Mouse (Mus musculus) hindbrain, embryonic 11.5 days (tissue): ENCODE results near the gene Dbp. TPM values are rescaled to one million over a fixed set of nuclear protein-coding genes. Genes with fewer than 3 reads are reported as not detected.

Source experiments
- ATAC-seq: fragments of 200-750 bp; cut with Nextera tagmentation; 2 replicates; pipeline ENCODE4 v1.8.0; 2017; ENCODE audit warnings: mild to moderate bottlenecking, moderate TSS enrichment, moderate library complexity; ENCODE audit not compliant: low FRiP score
- DNase-seq: peaks from one replicate; pipeline ENCODE4 v3.0.0-alpha.2; 2015; ENCODE audit warnings: low spot score
- H3K27ac ChIP-seq: fragments of 300-500 bp; sonication (generic); 2 replicates; pipeline ENCODE4 v1.5.1; 2014; ENCODE audit warnings: mild to moderate bottlenecking, low read depth, low read length
- H3K27me3 ChIP-seq: fragments of 300-500 bp; sonication (generic); 2 replicates; pipeline ENCODE4 v1.6.1; 2014; ENCODE audit warnings: mild to moderate bottlenecking, low read length, moderate library complexity, mixed read lengths; ENCODE audit not compliant: control insufficient read depth, insufficient read depth
- H3K36me3 ChIP-seq: fragments of 300-500 bp; sonication (generic); 2 replicates; pipeline ENCODE4 v1.6.1; 2014; ENCODE audit warnings: mild to moderate bottlenecking, low read length, moderate library complexity, mixed read lengths; ENCODE audit not compliant: control insufficient read depth, insufficient read depth
- H3K4me1 ChIP-seq: fragments of 300-500 bp; sonication (generic); replicated peaks from 2 replicates; pipeline ENCODE4 v1.6.1; 2014; ENCODE audit warnings: low read length, mixed read lengths; ENCODE audit not compliant: control insufficient read depth, insufficient read depth
- H3K4me2 ChIP-seq: fragments of 300-500 bp; sonication (generic); replicated peaks from 2 replicates; pipeline ENCODE4 v1.6.1; 2014; ENCODE audit warnings: mild to moderate bottlenecking, low read depth, low read length
- H3K4me3 ChIP-seq: fragments of 300-500 bp; sonication (generic); 2 replicates; pipeline ENCODE4 v1.5.1; 2014; ENCODE audit warnings: low read depth, low read length
- H3K9ac ChIP-seq: fragments of 300-500 bp; sonication (generic); 2 replicates; pipeline ENCODE4 v1.6.1; 2014; ENCODE audit warnings: low read depth, low read length
- H3K9me3 ChIP-seq: fragments of 300-500 bp; sonication (generic); 2 replicates; pipeline ENCODE4 v1.6.1; 2016; ENCODE audit warnings: low read length; ENCODE audit not compliant: control insufficient read depth
- WGBS: fragments of 180-500 bp; shearing (Covaris S2); extraction: QIAGEN DNeasy Blood & Tissue Kit; methylation state at CpG from one replicate; pipeline ENCODE4 v1.1.7; 2014; 5-methylcytosine and 5-hydroxymethylcytosine counted together
- polyA plus RNA-seq: library from polyadenylated mRNA; unstranded; fragments of >200 nt; fragmentation: Nextera tagmentation; extraction: Ambion mirVana; gene quantifications from 2 replicates; pipeline ENCODE4 v1.2.1, GENCODE M21; 2014

Dbp gene
- polyA plus RNA-seq, 1 experiment from 2014 or later: 2.2 TPM

DNA sequence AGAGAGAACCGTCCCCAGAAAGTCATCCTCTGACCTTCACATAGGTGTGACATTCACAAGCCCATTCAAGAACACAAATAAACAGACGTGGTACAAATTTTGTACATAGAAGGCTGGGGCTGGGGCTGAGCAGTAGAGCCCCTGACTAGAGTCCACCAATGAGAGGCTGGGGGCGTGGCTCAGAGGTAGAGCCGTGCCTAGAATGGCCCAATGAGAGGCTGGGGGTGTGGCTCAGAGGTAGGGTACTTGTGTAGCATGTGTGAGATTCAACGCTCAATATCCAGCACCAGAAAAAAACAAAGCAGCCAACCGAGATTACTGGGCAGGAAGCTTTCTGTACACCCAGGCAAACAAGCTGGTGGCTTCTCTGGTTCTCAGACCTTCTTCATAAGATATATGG lies 50.8 kb downstream of the Dbp start:
- DNase-seq (no peak), ATAC-seq (no peak)
- H3K36me3 ChIP-seq: no peaks in the 10 kb centered on the region
- no peak overlapping the region for H3K4me2 ChIP-seq
- H3K4me1 ChIP-seq: no peaks in the 10 kb centered on the region; the same call in 1 of the 2 replicates
- no peak overlapping the region for H3K27ac ChIP-seq
- WGBS: 63% methylated on average over 6 of the region's 6 CpGs
- peaks cover 15% of the 10 kb centered on the region for H3K27me3 ChIP-seq
- H3K9ac ChIP-seq: no peak overlapping the region
- H3K9me3 ChIP-seq: no peaks in the 10 kb centered on the region
- H3K4me3 ChIP-seq: no peak overlapping the region

DNA sequence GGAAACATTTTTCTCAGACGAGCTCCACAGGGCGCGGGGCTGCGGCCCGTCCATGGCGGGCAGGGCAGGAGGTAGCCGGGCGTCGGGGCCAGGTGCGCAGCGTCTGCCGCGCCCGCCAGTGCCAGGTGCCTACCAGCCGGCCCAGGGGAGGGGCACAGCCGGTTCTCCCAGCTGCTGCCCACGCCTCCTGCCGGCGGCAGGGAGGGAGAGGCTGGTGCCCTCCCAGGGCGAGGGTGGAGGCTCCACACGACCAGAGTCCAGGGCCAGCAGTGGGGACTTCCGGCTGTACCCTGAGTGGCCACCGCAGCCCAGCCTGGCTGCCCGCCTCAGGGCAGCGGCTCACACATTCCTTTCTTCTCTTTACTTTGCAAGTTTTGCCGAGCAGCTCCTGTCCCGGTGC lies 54.5 kb downstream of the Dbp start:
- WGBS: 9% methylated on average over 27 of the region's 27 CpGs
- Histone ChIP-seq H3K9ac (no peak overlapping the region), H3K4me3 (peak overlapping the region; percentile 14), H3K4me1 (no peaks in the 10 kb centered on the region; the same call in 1 of the 2 replicates), H3K4me2 (peak overlapping the region; percentile 30), H3K27ac (no peak overlapping the region), H3K9me3 (no peaks in the 10 kb centered on the region), H3K36me3 (no peaks in the 10 kb centered on the region), H3K27me3 (peaks cover 15% of the 10 kb centered on the region)
- DNase-seq (peak; percentile 27), ATAC-seq (no peak)

Other genes with a start within 250 kb of the Dbp start
- gene Ftl1, start 245.2 kb upstream of the Dbp start, polyA plus RNA-seq: 5,748 and 5,943 TPM in 2 replicates
- gene Bax, start 238.2 kb upstream of the Dbp start, polyA plus RNA-seq: 128 and 196 TPM in 2 replicates
- gene Tulp2, start 223.2 kb upstream of the Dbp start, polyA plus RNA-seq: 0.40 and 0.54 TPM in 2 replicates
- not detected in 2 replicates for gene Gm45808, start 218.3 kb upstream of the Dbp start, polyA plus RNA-seq
- 2.9 and 4.1 TPM in 2 replicates for gene Dhdh, start 216.3 kb upstream of the Dbp start, polyA plus RNA-seq
- 88.6 and 92.7 TPM in 2 replicates for gene Nucb1, start 194.7 kb upstream of the Dbp start, polyA plus RNA-seq
- 15.1 and 15.7 TPM in 2 replicates for gene Ppp1r15a, start 178.8 kb upstream of the Dbp start, polyA plus RNA-seq
- 2.1 and 2.3 TPM in 2 replicates for gene Plekha4, start 178.8 kb upstream of the Dbp start, polyA plus RNA-seq
- gene Hsd17b14, start 150.2 kb upstream of the Dbp start, polyA plus RNA-seq: 0.45 and 0.46 TPM in 2 replicates
- gene Bcat2, start 134.9 kb upstream of the Dbp start, polyA plus RNA-seq: 26.6 and 31.4 TPM in 2 replicates
- gene Fgf21, start 89.6 kb upstream of the Dbp start, polyA plus RNA-seq: not detected in 2 replicates
- gene Fut1, start 87.8 kb upstream of the Dbp start, polyA plus RNA-seq: not detected in 2 replicates
- 0.12 and 0.18 TPM in 2 replicates for gene Izumo1, start 83.3 kb upstream of the Dbp start, polyA plus RNA-seq
- gene Rasip1, start 77.6 kb upstream of the Dbp start, polyA plus RNA-seq: 4.9 and 5.1 TPM in 2 replicates
- gene Mamstr, start 65.1 kb upstream of the Dbp start, polyA plus RNA-seq: 1.7 and 2.1 TPM in 2 replicates
- 0.06 and 0.27 TPM in 2 replicates for gene Fut2, start 38.7 kb upstream of the Dbp start, polyA plus RNA-seq
- 0.21 and 0.22 TPM in 2 replicates for gene Ntn5, start 21.1 kb upstream of the Dbp start, polyA plus RNA-seq
- 0.29 and 0.75 TPM in 2 replicates for gene Sec1, start 10.7 kb upstream of the Dbp start, polyA plus RNA-seq
- gene Car11, start 5.2 kb upstream of the Dbp start, polyA plus RNA-seq: 8.8 and 9.9 TPM in 2 replicates
- gene Rpl18, start 10.4 kb downstream of the Dbp start, polyA plus RNA-seq: 904 and 927 TPM in 2 replicates
- 13.6 and 17.6 TPM in 2 replicates for gene Sphk2, start 12.9 kb downstream of the Dbp start, polyA plus RNA-seq
- gene Fam83e, start 16.1 kb downstream of the Dbp start, polyA plus RNA-seq: 0.80 TPM in 2 replicates
- not detected in 2 replicates for gene Spaca4, start 20.7 kb downstream of the Dbp start, polyA plus RNA-seq
- 6.3 and 9.1 TPM in 2 replicates for gene Lmtk3, start 78.7 kb downstream of the Dbp start, polyA plus RNA-seq
- gene Sult2b1, start 79.6 kb downstream of the Dbp start, polyA plus RNA-seq: 1.4 and 1.9 TPM in 2 replicates
- 211 and 248 TPM in 2 replicates for gene Cyth2, start 109.5 kb downstream of the Dbp start, polyA plus RNA-seq
- gene Kcnj14, start 119.7 kb downstream of the Dbp start, polyA plus RNA-seq: 0.48 and 0.57 TPM in 2 replicates
- gene Grwd1, start 125.9 kb downstream of the Dbp start, polyA plus RNA-seq: 56.7 and 66.0 TPM in 2 replicates
- 75.9 and 99.4 TPM in 2 replicates for gene Kdelr1, start 167.7 kb downstream of the Dbp start, polyA plus RNA-seq
- gene Grin2d, start 173.3 kb downstream of the Dbp start, polyA plus RNA-seq: 0.39 and 0.42 TPM in 2 replicates
- 0.63 and 0.99 TPM in 2 replicates for gene Syngr4, start 191.6 kb downstream of the Dbp start, polyA plus RNA-seq
- gene Tmem143, start 191.9 kb downstream of the Dbp start, polyA plus RNA-seq: 3.1 and 4.6 TPM in 2 replicates
- gene Emp3, start 216.3 kb downstream of the Dbp start, polyA plus RNA-seq: 28.3 and 40.5 TPM in 2 replicates
- 3.3 and 5.3 TPM in 2 replicates for gene Ccdc114, start 219.0 kb downstream of the Dbp start, polyA plus RNA-seq